Mouse (Mus musculus): ENCODE measurements at regions not wholly inside any gene's neighbourhood (a gene's known extent, or its start where the extent isn't known, plus 50 kb on each side); places are given as distances from the start of the nearest gene placed in this dataset.

GRCm38 (mm10) chr11:27833736-27834135 is 505.9 kb downstream of the Gm6685 start:
- no peak for DNase-seq

- DNase-seq, result no peak
Observed at GRCm38 (mm10) chr11:27799826-27800620, 539.6 kb downstream of the Gm6685 start.

GRCm38 (mm10) chr11:27753913-27754218 is 585.8 kb downstream of the Gm6685 start:
- no peak for DNase-seq

- peak; percentile 67 for DNase-seq
Observed at GRCm38 (mm10) chr11:27753212-27753912, 586.3 kb downstream of the Gm6685 start.

GRCm38 (mm10) chr11:27726109-27726508 is 613.6 kb downstream of the Gm6685 start:
- no peak for DNase-seq

- DNase-seq, result peak; percentile 3
Observed at GRCm38 (mm10) chr11:27721346-27721745, 618.3 kb downstream of the Gm6685 start.

- DNase-seq, result no peak
Observed at GRCm38 (mm10) chr11:27672436-27672835, 667.2 kb downstream of the Gm6685 start.

All from retina, postnatal 1 day (tissue).